ENCODE assay signal across 30 mouse cellular contexts in genomic region chr11:11785457-11785856, GRCm38 (mm10). TPM values are rescaled to one million over a fixed set of nuclear protein-coding genes. Genes with fewer than 3 reads are reported as not detected.
DNase-seq lines count a peak whose midpoint lies in the region; ATAC-seq and TF ChIP-seq lines count a peak whose summit lies in the region.
"Had no signal": no experiment of that assay in that cellular context is flagged by ENCODE, and none has a peak within 500 bp of the region (broad histone marks: within the 10 kb centered on the region; RNA-seq: fewer than 3 reads in every experiment).

No protein-coding gene starts in this region.

- ATAC-seq in liver, embryonic 11.5 days (replicated peaks; ENCODE audit: low FRiP score) = no peak
- peak; percentile 58 for ATAC-seq in granulocyte monocyte progenitor cell, adult 5-6 weeks (replicated peaks; ENCODE audit: poor library complexity, severe bottlenecking)
- ATAC-seq: forebrain, embryonic 14.5 days had no signal

- no peak overlapping the region for H3K27ac ChIP-seq in liver, adult 2 months (replicated peaks; ENCODE audit: insufficient read depth, low read depth, low read length)
- no peak overlapping the region for H3K27ac ChIP-seq in liver, embryonic 11.5 days (ENCODE audit: low read depth, low read length)
- H3K27ac ChIP-seq in hindbrain, embryonic 10.5 days = no peak overlapping the region
- H3K27ac ChIP-seq: embryonic facial prominence, embryonic 12.5 days; heart, embryonic 10.5 days; heart, embryonic 15.5 days; hindbrain, embryonic 13.5 days; limb, embryonic 12.5 days; lung, embryonic 15.5 days; midbrain, embryonic 12.5 days; stomach, embryonic 15.5 days had no signal

- TF ChIP-seq CTCF in liver, adult 2 months (IDR thresholded peaks at IDR 0.05; ENCODE audit: low read depth, low read length) = no peak

- no peaks in the 10 kb centered on the region for H3K36me3 ChIP-seq in liver, adult 2 months (ENCODE audit: control insufficient read depth, insufficient read depth, low read length)
- no peaks in the 10 kb centered on the region for H3K36me3 ChIP-seq in liver, embryonic 11.5 days (ENCODE audit: control insufficient read depth, insufficient read depth, low read length)
- no peaks in the 10 kb centered on the region for H3K36me3 ChIP-seq in hindbrain, embryonic 10.5 days
- H3K36me3 ChIP-seq: embryonic facial prominence, embryonic 12.5 days; heart, embryonic 10.5 days; heart, embryonic 15.5 days; hindbrain, embryonic 13.5 days; limb, embryonic 12.5 days; liver, embryonic 13.5 days; lung, embryonic 15.5 days; midbrain, embryonic 12.5 days; stomach, embryonic 15.5 days had no signal

- no peaks in the 10 kb centered on the region for H3K27me3 ChIP-seq in liver, adult 2 months (ENCODE audit: control insufficient read depth, insufficient read depth, low read length)
- no peaks in the 10 kb centered on the region for H3K27me3 ChIP-seq in liver, embryonic 11.5 days (replicated peaks; ENCODE audit: control insufficient read depth, insufficient read depth, low read length)
- no peaks in the 10 kb centered on the region for H3K27me3 ChIP-seq in hindbrain, embryonic 10.5 days (ENCODE audit: insufficient read depth, poor library complexity, severe bottlenecking)
- H3K27me3 ChIP-seq: CH12.LX; embryonic facial prominence, embryonic 12.5 days; heart, embryonic 15.5 days; hindbrain, embryonic 13.5 days; liver, embryonic 13.5 days; lung, embryonic 15.5 days; midbrain, embryonic 12.5 days; stomach, embryonic 15.5 days had no signal

- no peaks in the 10 kb centered on the region for H3K9me3 ChIP-seq in liver, embryonic 11.5 days (ENCODE audit: control insufficient read depth, low read length)
- no peaks in the 10 kb centered on the region for H3K9me3 ChIP-seq in hindbrain, embryonic 10.5 days
- H3K9me3 ChIP-seq: embryonic facial prominence, embryonic 12.5 days; heart, embryonic 10.5 days; heart, embryonic 15.5 days; hindbrain, embryonic 13.5 days; limb, embryonic 12.5 days; liver, embryonic 13.5 days; lung, embryonic 15.5 days; megakaryocyte, embryonic 14.5 days; midbrain, embryonic 12.5 days; stomach, embryonic 15.5 days had no signal

- TF ChIP-seq POLR2A in liver, adult 2 months (IDR thresholded peaks at IDR 0.05; ENCODE audit: extremely low read depth, insufficient read depth, low read length) = no peak

- H3K4me2 ChIP-seq in liver, embryonic 11.5 days = no peak overlapping the region
- H3K4me2 ChIP-seq: embryonic facial prominence, embryonic 12.5 days; heart, embryonic 15.5 days; hindbrain, embryonic 13.5 days; limb, embryonic 12.5 days; liver, embryonic 13.5 days; lung, embryonic 15.5 days; midbrain, embryonic 12.5 days; stomach, embryonic 15.5 days had no signal

- WGBS in liver, adult 2 months = 55% methylated on average over 6 of the region's 6 CpGs
- 48% methylated on average over 6 of the region's 6 CpGs for WGBS in liver, embryonic 11.5 days
- WGBS in hindbrain, embryonic 10.5 days = 78% methylated on average over 6 of the region's 6 CpGs

- H3K9ac ChIP-seq in liver, adult 2 months (ENCODE audit: low read depth, low read length) = no peak overlapping the region
- no peak overlapping the region for H3K9ac ChIP-seq in liver, embryonic 11.5 days (ENCODE audit: low read depth, low read length)
- H3K9ac ChIP-seq: embryonic facial prominence, embryonic 12.5 days; heart, embryonic 15.5 days; limb, embryonic 12.5 days; liver, embryonic 13.5 days; lung, embryonic 15.5 days; midbrain, embryonic 12.5 days; stomach, embryonic 15.5 days had no signal

- no peaks in the 10 kb centered on the region for H3K79me2 ChIP-seq in liver, adult 2 months (ENCODE audit: control insufficient read depth, insufficient read depth, low read length)

- peak; percentile 18 for DNase-seq in liver, adult 2 months (ENCODE audit: extremely low read depth, low read depth, low spot score)
- DNase-seq in liver, embryonic 11.5 days (ENCODE audit: low spot score) = no peak
- peak; percentile 42 for DNase-seq in 416B (ENCODE audit: low read depth)
- DNase-seq in NIH3T3 (ENCODE audit: low read depth) = peak; percentile 7
- no peak for DNase-seq in hindbrain, embryonic 10.5 days (ENCODE audit: low spot score)
- no peak for DNase-seq in right cerebral cortex, adult 2 months (ENCODE audit: low spot score in 2 of 2)
- DNase-seq in frontal cortex, postnatal 14 days (ENCODE audit: low spot score in 2 of 2) = no peak
- DNase-seq: adrenal gland, postnatal 14 days; cerebellum, adult 8-10 months; cerebellum, postnatal 25 days; gastrocnemius, postnatal 36 days; heart, postnatal 36 days; kidney, adult 11 months; kidney, postnatal 14 days; liver, embryonic 13.5 days; retina, postnatal 1 day; right cerebral cortex, postnatal 25 days; thymus, postnatal 14 days had no signal

- no peaks in the 10 kb centered on the region for H3K4me1 ChIP-seq in liver, adult 2 months (ENCODE audit: control insufficient read depth, insufficient read depth, low read length)
- no peaks in the 10 kb centered on the region for H3K4me1 ChIP-seq in liver, embryonic 11.5 days (replicated peaks; ENCODE audit: control insufficient read depth, insufficient read depth, low read length)
- no peaks in the 10 kb centered on the region for H3K4me1 ChIP-seq in hindbrain, embryonic 10.5 days (replicated peaks)
- H3K4me1 ChIP-seq: embryonic facial prominence, embryonic 12.5 days; heart, embryonic 10.5 days; heart, embryonic 15.5 days; limb, embryonic 12.5 days; liver, embryonic 13.5 days; lung, embryonic 15.5 days; midbrain, embryonic 12.5 days; stomach, embryonic 15.5 days had no signal

- no peak overlapping the region for H3K4me3 ChIP-seq in liver, adult 2 months (ENCODE audit: insufficient read depth, low read depth, low read length)
- no peak overlapping the region for H3K4me3 ChIP-seq in liver, embryonic 11.5 days (ENCODE audit: low read depth, low read length)
- H3K4me3 ChIP-seq in hindbrain, embryonic 10.5 days = no peak overlapping the region
- H3K4me3 ChIP-seq: embryonic facial prominence, embryonic 12.5 days; heart, embryonic 10.5 days; heart, embryonic 15.5 days; hindbrain, embryonic 13.5 days; limb, embryonic 12.5 days; liver, embryonic 13.5 days; lung, embryonic 15.5 days; megakaryocyte, embryonic 14.5 days; midbrain, embryonic 12.5 days; stomach, embryonic 15.5 days had no signal

RNA-seq across cellular contexts. Expression of gene Fignl1, which starts 23.3 kb away (rescaled TPM):
- 0.46 and 1.3 TPM in 2 replicates for total RNA-seq in liver, adult 2 months (2014; rRNA removed)
- 0.09 and 0.10 TPM in 2 replicates for polyA plus RNA-seq in liver, adult 2 months (2012; rRNA removed)
- 122 and 151 TPM in 2 replicates for polyA plus RNA-seq in liver, embryonic 11.5 days (2014; fragmentation: Nextera tagmentation; extraction: Ambion mirVana)
- 43.8 and 51.2 TPM in 2 replicates for total RNA-seq in granulocyte monocyte progenitor cell, adult 5-6 weeks (2014; fragmentation: Nextera tagmentation)
- 93.0 and 100 TPM in 2 replicates for total RNA-seq in granulocyte monocyte progenitor cell, adult 5-6 weeks (2017)
- 67.8 and 105 TPM in 2 replicates for polyA plus RNA-seq in hindbrain, embryonic 10.5 days (2016; fragmentation: Nextera tagmentation; extraction: Ambion mirVana)

Comparison
In these comparisons a context has a peak if more than half of its experiments do, and no peak if none do; other contexts are left out.
1. DNase-seq: peak in liver, adult 2 months (single experiment), 416B (single experiment) and NIH3T3 (single experiment); none in liver, embryonic 11.5 days (single experiment), hindbrain, embryonic 10.5 days (single experiment), right cerebral cortex, adult 2 months (0 of 2) and frontal cortex, postnatal 14 days (0 of 2).
2. RNA of gene Fignl1, which starts 23.3 kb away (polyA plus RNA-seq): 122 to 151 TPM in liver, embryonic 11.5 days and 67.8 to 105 TPM in hindbrain, embryonic 10.5 days; 0.09 to 0.10 TPM in liver, adult 2 months; every median in the first group is over 10 times any median in the second.